Mouse (Mus musculus) right cerebral cortex, adult 2 months (tissue): ENCODE measurements at regions not wholly inside any gene's neighbourhood (a gene's known extent, or its start where the extent isn't known, plus 50 kb on each side); places are given as distances from the start of the nearest gene placed in this dataset.

Experiments used
- DNase-seq, 2 experiments: peaks; one replicate each; pipeline ENCODE4 v3.0.0; 2021 to 2022; ENCODE audit warnings: low spot score in 2 of 2

DNA sequence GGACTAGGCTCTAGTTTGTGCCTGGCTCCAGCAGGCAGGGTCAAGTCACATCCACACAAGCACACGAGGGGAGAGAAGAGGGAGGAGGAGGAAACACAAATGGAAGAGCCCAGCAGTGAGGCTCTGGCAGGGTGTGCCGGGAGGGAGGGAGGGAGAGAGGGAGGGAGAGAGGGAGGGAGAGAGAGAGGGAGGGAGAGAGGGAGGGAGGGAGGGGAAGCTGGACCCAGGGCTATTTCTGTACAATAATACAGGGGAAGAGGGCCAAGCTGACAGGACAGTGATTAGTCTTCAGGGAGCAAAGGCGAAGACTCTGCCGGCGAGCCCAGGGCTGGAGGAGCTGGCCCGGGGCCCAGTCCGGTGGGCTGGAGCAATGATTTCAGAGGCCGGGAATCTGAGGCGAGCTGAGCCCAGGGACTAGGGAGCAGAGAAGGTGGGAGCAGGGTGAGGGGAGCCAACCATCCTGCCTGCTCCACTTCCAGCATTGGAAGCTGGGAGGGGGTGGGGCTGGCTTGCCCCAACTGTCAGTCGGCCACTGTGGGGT, 155.6 kb downstream of the Efnb1 start:
- no peak for DNase-seq

DNA sequence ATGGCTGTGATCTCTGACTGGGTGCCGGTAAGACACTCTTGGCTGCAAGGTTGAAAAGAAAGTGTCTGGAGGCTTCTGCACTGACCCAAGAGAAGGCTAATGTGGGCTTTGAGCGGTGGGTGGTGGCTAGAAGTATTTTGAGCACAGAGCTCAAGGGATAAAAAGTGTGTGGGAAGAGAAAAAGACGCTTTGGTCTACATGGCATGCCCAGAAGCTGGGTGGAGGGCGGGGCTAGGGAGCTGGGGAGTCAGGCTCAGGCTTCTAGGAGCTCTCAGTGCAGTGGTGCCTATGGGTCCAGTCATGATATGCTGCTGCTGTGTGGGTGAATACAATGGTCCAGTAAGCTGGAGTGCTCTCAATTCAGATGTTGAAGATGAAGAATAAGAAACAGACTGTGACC, 152.1 kb downstream of the Efnb1 start:
- peak in 1 of 2 experiments; percentile 35 for DNase-seq

DNA sequence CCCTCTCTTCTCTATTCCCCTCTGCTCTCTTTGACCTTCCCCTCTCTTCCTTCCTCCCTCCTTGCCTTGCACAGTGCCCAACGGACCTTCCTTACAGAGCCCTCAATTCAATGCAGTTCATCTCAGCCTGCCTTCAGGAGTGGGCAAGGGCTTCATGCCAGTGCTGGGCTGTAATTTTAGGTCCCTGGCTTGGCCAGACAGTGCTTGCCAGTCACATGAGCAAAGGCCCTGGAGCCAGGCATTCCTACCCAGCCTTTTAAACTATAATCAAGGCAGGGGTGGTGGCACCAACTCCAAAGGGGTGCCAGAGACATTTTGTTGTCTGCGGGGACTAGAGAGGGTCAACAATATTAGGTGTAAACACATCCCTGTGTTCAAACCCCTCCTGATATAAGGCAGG, 150.9 kb downstream of the Efnb1 start:
- DNase-seq: no peak

DNA sequence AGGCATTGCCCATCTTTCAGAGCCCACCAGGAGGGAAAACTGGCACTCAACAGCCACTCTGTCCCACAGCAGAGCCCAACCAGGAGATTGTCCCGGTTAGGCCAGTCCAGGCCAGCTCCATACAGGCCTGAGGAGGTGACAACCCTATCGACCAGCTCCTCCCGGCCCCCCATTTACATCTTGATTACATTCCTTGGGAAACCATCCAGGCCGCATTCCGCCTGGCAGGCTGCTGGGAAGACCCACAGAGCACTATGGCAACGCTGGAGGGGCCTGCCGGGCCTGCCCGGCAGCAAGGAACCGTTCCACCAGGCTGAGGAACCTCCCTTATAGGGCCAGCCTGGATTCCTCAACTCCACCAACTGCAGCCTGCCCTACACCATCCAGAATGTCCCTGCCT, 149.7 kb downstream of the Efnb1 start:
- no peak for DNase-seq

DNA sequence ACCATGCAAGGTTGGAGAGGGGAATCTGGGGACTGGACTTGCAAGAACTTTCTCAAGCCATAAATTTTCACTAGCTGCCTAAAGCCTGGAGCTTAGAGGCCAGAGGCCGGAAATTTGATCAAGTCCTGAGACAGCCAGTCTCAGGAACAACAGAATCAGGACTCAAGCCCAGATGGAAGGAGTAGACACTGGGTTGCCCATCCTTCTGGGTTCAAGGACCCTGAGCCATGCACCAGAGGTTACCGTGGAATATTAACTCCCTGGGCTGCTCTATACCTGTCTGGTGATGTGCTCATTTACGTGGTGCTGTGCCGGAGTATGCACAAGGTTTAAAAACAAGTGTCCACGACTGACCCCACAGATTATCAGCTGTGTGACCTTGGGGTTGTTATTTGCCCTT, 145.1 kb downstream of the Efnb1 start:
- no peak for DNase-seq

DNA sequence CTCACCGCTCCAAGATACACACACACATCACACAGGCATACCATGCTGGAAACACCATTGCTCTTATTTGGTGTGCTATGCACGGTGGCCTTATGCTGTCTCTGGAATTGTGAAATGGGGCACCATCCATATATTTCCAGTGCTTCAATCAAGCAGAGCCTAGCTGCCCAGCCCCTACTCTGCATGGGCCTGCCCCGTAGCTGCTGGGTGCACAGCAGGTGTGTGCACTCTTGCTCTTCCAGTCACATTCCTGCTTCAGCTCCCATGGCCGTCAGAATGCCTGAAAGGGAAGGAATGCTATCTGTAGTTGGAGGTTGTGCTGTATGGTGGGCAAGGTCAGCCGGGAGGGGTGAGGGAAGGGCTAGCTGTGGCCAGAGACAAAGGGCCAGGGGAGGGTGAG, 144.6 kb downstream of the Efnb1 start:
- no peak for DNase-seq

DNA sequence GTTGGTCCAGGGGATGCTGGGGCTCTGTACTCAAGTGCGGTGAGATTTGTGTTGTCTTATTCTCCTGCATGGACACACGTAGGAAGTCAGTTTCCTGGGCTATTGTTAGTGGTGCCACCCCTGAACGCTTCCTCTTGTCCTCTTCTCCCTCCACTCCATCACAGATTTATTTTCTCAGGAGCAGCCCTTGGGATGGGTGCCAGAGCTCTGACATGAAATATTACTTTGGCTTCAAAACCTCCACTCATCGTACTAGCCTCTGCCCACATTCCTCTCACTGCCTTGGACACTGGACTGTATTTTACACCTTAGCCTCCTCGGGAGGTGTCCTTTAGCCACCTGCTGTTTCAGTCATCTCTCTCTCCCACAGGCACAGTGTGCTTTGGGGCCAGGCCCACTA, 139.6 kb downstream of the Efnb1 start:
- no peak for DNase-seq

DNA sequence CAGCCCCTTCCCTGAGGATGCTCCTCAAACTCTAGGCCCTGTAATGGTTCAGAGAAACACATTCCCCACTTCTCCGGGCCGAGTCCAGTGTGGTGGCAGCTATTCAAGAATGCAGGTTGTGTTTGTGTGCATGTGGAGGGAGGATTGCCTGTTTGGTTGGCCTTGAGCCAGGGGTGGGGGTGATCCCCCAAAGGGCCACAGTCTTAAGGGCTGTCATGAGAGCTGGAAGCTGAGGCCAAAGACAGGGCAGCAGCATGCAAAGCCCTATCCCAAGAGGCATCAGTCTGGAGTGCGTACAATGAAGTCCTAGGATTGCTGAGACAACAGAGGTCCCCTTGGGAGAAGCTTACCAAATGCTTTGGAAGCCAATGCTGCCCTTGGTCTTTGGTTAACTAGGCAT, 136.0 kb downstream of the Efnb1 start:
- DNase-seq: no peak

DNA sequence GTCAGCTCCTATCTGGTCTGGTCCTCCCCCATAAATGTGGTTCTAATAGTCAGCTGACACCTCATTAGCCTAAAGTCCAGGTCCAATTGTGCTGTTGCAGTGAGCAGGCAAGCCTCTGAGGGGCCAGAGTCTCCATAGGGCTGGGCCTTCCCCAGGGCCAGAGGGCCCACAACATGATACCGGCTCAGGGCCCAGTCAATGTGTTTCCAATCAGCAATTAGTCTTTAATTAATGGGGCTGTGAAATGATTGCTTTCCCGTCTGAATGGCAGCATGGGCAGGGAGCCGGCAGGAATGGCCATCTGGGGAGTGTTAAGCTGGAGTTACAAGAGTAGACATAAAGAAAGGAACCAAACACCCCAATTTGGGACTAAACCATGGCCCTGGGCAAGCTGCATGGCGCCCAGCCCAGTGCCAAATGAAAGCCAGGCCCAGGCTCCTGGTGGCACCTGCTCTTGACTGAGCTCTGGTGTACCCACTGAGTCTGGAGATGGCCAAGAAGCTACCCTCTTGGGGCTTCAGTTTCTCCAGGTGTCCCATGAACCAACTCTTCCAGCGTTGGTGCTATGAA, 113.2 kb downstream of the Efnb1 start:
- DNase-seq: no peak

DNA sequence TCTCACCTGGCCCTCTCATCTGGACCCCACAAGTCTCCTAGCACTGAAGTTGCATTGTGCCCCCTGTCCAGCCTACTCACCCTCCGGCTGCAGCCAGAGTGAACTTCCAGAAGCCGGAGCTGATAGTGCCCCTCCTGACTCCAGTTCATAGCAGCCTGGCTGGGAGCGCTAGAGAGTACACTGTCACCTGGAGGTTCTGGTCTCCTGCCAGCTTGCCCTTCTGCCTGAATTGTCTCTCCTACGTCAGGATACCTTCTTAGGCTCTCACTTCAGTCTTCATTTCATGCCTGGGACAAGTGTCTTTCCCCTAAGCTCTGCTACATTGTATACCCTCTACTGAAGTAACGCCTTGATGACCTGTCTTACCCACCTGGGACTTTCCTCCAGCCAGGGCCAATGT, 112.3 kb downstream of the Efnb1 start:
- no peak for DNase-seq

DNA sequence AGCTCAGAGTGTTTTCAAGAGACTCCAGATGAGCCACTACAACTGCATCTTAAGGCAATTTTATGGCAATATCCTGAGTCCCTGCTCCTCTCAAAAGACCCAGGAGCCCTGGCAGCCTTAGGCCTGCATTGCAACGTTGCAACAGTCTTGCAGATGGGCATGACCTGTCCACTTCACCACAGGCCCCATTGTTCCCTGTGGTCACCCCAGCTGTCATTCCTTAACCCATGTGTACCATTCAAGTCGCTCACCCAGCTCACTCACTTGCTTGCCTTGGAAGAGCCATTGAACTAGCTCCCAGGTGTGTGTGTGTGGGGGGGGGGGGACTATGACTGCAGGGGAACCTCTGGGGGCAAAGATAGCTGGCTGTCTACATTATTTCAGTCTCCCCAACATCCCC, 110.8 kb downstream of the Efnb1 start:
- no peak for DNase-seq

DNA sequence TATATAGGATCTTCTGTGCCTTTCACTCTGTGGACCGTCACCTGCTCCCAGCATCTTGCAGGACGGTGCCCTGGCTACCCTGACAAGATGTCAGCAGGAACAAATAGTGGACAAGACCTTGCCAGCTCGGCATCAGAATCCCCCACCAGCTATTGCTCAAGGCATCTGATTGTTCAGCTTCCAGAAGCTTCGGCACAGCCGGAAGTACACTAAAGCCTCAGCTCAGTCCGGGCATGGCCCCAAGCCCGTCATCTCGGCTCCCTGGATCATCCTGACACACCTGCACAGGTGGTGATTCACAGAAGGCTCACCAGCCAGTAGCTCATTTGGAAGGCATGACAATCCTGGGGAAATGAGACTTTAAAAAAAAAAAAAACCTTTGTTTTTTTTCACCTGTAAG, 110.1 kb downstream of the Efnb1 start:
- DNase-seq: no peak

DNA sequence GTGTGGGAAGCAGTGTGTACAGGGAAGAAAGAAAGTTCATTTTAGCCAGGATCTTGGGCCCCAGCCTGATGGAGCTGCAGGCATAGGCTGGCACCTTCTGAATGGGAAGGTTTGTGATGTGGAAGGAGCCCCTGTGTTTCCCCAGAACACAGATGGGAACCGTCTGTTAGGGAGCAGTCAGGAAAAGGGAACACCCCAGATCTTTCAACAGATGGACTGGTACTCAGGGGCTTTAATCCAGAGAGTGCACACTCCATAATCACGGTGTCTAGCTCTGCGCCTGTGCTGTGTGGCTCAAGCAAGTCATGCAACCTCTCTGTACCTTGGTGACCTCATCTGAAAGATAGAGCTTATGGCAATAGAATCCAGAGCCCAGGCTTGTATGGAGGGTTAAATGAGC, 109.6 kb downstream of the Efnb1 start:
- no peak for DNase-seq

DNA sequence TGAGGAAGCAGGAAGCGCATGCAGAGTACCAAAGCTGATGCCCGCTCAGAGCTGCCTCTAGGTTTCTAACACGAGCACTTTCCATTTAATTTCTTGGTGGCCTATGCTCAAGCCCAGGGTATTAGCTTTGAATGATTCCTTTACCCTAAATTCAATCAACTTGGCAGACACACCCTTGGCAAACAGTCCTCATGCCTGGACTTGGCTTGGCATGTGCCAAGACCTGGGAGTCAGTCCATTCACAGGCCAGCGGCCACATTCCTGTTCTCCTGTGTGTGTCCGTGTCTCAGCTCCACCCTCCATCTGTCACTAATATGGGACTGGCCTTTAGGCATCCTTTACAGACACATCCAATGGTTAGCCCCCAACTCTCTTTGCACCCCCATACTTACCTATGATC, 107.3 kb downstream of the Efnb1 start:
- DNase-seq: no peak

DNA sequence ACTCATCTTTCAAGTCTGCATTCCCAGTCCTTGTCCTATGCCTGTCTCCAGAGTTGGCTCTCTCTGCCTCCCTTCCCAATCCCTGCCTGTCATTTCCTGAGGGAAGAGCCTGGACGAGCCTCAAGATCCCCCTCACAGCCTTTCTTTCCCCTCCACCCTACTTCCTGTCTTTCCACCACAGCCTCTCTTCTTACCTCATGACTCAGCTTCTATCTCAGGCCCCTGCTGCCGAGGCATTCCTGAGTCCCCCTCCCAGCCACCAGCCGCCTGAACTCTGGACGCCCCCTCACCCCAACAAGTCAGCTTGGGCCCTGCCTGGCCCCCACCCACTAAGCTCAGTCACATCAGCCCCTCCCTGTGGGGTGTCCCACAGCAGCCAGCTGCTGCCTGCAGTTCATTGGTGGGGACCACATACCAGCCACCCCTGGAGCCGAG, 105.8 kb downstream of the Efnb1 start:
- no peak for DNase-seq

DNA sequence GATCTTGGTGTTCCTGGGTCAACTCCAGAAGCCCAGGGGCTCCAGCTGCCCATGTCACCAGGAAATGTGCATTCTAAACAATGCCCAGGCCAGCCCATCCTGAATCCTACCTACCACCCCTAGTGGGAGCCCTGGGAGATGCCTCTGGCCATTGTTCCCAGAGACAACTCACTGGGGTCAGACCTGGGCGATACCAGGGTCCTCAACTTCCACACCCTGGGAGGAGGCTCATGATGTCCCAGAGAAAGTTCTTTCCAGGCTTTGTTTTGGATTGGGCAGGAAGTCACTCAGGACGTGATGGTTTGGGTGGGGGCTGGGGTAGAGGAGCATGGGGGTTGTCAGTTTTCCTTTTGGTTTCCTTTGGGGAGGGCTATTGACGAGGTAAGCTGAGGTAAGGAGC, 97.1 kb downstream of the Efnb1 start:
- DNase-seq: no peak

DNA sequence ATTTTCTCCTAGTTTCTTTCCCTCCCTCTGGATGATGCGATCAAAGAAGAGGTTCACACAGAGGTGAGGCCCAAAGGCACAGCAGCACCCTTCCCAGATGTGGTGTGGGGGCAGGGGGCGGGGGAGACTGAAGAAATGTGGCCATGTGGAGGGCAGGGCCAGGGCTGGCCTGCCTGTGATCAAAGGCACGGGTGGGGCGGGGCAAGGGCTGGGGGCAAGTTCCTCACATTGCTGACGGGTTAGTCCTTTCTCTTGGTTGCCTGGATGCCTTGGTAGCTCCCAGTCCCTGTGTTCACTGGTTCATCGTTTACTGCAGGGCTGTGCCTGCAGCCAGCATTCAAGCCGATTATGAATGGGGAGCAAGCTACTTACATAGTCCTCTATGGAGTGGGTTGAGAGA, 96.4 kb downstream of the Efnb1 start:
- DNase-seq: no peak

DNA sequence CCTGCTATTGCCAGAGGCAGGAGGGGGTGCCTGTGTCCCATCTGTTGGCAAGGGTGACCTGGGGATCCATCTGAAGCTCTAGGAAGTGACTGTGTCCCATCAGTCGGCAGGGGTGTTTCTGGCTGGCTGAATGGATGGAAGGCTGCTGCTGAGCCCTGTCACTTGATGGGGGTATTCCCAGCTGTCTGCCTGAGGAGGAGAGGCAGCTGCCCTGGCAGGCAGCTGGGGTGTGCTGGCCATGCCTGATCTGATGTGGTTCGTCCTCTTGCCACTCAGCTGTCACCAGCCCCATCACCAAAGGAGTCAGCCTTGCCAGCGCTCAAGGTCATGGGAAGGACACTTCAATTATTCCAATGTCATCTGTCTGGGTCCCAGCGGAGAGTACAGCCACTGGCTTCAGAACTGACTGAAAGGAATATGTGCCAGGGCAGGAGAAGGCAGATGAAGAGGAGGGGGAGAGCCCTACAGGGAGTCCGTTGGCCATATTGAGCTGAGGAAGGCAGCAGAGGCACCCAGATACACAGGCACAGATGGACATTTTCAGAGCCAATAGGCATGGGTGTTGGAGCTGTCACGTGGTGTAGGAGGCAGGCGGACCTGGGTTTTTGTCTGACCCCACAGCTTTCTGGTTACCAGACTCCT, 89.3 kb downstream of the Efnb1 start:
- DNase-seq: no peak

DNA sequence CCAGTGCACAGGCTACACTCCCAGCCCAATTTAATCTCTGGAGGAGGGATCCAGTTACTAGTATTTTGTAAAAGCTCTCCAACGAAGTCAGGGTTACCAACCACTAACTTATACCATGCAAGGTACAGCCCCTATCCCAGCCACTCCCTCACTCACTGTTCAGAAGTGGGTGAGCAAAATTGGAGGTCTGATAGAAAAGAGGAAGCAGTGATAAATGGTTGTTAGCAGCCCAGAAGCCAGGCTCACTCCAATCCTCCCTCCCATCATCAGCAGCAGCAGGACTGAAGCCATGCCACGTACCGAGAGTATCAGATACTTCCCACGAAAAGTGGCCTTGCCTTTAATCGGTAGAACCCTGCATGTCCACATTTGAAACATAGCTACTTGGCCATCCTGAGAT, 86.1 kb downstream of the Efnb1 start:
- DNase-seq: no peak

DNA sequence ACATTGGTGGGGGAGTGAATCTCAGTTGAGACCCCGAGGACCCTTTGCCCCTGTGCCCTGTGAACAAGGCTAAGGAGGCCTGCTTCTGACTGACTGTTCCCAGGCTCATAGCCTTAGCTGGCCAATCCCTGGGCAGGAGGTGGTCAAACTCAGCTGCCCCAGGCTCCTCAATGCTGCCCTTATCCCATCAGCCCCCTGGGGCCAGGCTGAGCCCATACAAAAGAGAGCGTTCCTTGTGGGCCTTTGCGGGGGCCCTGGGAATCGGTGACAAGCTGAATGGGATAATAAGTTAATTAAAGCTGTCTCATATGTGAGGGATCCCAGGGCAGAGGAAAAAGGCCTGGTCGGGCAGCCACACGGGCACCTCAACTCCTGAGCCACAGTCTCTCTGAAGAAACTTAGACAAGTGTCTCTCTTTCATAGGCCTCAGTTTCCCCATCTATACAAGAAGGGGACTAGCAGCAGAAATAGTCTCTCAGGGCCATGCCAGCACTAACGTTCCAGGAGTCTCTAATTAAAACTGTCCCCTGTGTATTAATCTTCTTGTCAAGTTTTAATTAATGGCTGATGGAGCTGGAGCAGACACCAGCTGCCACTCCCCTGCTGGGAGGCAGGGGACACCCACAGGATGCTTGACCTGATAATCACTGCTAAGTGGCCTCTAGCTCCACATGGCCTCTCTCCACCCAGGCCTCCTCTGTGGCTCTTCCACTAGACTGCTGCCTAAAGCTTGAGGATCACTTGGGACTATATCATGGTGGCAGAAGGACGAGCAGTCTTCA, 84.9 kb downstream of the Efnb1 start:
- DNase-seq: no peak

DNA sequence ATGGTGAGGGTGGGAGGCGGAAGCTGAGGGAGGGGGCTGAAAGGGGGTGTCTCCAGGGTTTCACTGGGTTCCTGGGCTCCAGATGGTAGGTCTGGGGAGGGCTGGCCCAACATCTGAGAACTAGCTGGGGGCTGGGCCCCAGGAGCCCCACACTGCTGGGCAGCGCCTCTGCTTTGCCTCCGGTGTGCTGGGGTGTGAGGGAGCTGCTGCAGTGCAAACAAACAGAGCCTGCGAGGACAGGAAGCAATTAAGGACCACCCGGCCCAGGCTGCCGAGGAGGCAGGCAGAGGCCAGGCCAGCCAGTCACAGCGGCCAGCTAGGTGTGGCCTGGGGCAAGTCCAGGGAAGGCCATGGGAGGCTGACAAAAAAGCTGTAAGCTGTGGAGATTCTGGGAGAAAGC, 82.3 kb downstream of the Efnb1 start:
- DNase-seq: no peak

DNA sequence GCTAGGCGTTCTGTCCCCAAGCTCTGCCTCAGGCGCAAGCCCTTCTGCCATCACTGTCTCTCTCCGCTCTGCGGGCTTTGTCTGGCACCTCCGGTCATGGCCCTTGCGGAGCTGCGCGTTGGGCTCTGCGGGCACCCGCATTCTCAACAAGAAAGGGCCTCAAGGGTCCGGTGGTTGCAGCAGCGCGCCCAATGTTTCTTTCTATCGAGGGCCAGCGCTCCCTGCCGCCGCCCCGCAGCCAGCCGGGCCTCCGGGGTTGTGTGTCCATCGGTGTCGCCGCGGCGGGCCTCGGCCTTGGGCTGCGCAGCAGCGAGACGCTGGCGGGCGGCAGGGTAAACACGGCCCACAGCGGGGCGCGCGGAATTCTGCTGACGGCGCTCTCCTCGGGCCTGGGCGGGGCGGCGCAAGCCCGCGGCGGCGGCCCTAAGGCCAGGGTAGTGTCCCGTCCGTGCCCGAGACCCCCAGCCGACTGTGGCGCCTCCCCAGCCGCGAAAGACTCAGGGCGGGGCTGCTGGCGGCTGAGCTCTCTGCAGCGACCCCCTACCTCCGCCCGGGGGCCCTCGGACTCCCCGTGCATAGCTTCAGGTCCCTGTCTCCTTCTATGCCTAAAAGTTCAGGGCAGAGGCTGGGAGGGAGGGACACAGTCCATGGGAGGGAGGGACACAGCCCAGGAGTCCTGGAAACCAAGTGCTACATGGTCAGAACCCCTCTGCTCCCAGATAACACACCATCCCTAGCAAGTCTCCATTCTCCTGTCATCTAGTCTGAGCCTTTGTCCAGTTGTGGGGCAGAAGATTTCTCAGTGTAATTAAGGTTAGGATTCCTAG, 80.9 kb downstream of the Efnb1 start:
- DNase-seq: peak; percentile 4 to 29
